Mouse (Mus musculus): ENCODE measurements around the gene Chrm3. TPM values are rescaled to one million over a fixed set of nuclear protein-coding genes. Genes with fewer than 3 reads are reported as not detected.
"Not testable (repeated sequence)": the region's sequence is repeated elsewhere in the genome, so short reads cannot be mapped to it uniquely, and the experiment has no call there.

Gene Chrm3
- total RNA-seq, 2 experiments from 2014 or later, result under 0.01 TPM; not detected in 1

DNA sequence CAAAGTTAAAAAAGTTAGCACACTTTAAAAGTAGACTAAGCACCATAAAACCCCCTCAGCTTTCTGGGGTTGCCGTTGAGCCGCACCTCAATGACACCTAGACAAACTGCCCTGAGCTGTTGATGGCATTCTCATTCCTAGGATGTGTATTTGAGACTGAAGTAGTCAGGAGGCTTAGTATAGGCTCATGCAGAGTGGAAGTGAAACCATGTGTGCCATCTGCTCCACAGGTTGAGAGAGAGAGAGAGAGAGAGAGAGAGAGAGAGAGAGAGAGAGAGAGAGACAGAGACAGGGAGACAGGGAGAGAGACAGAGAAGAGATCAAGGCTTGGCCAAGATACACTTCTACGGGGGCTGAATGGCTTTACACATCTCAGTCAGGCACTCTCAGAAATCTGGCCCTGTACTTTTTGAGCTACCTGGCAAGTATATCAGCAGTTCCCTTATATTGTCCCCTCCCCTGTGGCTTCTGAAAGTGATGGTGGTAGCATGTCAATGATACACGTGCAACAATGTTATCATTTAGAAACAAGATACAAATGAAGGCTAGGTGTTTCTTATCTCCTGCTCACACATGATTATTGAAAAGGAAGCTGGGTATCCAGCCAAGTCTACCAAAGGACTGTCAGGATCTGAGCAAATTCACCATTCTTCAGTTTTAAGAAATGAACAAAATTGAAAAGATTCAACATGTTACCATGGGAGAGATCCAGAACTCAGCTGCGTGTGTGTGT lies 459.8 kb downstream of the Chrm3 start:
- peak; percentile 53 for ATAC-seq (replicated peaks; ENCODE audit: poor library complexity)

DNA sequence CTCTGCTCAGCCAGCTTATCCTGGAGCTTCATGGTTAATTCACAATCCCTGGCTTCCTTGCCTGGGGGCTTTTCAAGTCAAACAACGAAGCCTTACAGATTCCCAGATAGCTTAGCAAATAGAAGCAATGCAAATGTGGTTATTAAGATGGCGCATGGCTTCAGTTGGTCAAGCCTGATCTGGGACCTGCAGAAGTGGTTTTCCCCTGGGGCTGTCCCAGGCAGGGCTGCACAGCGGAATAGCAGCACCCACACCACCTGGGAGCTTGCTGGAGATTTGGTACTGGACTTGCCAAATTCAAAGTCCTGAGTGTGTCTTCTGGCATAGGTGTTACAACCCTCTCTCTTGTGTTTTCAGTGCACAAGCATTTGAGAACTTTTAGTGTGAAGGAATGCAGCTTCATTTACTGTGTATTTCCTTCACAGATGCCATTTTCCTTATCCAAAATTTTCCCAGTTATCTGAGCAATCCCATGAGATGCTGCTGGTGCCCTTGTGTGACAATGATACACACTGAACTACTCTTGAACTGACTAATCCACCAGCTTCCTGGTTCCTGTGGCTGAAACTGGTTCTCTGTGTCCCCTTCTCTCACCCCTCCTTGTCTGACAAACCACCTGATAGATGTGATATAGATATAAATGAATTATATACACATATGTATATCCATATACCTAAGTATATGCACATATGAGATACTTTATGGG lies 461.8 kb downstream of the Chrm3 start:
- no peak for ATAC-seq (replicated peaks; ENCODE audit: poor library complexity)

DNA sequence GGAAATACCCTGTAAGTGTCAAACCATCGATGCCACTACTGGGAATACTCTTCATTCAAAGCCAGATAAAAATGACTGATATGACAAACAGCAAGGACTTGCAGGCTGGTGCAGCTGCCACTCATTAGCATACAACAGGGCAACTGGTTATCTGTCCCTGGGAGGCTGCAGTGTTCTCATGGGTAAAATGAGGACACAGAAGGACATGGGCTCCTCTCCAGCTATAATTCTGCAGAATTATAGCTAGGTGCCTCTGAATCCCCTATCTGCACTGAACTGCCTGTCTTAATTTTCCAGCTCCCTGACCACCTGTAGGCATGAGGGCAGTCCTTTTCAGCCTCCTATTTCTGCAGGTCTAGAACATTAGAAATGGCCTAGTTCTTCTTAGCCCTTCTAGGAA lies 463.4 kb downstream of the Chrm3 start:
- ATAC-seq (replicated peaks; ENCODE audit: poor library complexity), result peak; percentile 47

GRCm38 (mm10) chr13:9895045-9895625 lies 465.5 kb downstream of the Chrm3 start:
- peak; percentile 90 for ATAC-seq (replicated peaks; ENCODE audit: poor library complexity)

- no peak for ATAC-seq (replicated peaks; ENCODE audit: poor library complexity)
These were observed 469.6 kb downstream of the Chrm3 start for GRCm38 (mm10) chr13:9891088-9891487.

DNA sequence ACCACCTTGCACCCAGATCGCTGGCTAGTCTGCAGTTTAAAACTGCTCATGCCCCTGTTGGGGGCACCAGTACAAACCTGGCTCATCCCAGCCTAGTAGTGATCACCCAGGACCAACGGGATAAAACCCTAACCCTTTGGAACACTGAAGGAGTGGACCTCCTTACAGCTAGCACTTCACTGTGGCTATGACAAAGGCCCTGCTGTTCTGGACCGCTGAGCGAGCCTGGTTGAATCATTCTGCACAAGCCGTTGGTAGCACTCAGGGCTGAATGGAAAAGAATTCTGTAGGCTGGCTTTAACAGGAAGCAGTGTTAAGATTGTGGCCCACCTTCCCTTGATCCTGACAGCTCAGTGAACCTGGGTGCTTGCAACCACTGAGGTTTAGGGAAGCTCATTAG lies 470.2 kb downstream of the Chrm3 start:
- ATAC-seq (replicated peaks; ENCODE audit: poor library complexity), result no peak

DNA sequence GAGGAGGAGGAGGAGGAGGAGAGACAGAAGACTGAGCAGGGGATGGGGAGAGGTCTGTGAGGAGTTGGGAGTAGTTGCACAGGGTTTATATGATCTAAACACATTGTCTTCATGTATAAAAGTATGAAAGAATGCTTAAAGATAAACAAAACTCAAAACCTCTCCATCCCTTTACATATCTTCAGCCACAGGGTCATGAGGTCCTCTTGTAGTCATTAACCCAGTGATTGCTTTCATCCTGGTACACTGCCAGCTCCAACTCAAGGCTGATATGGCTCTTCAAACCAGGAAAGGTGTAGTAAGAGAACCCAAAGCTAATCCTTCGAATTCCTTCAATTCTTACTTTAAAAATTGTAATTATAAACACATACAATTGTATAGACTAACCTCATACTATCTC lies 470.7 kb downstream of the Chrm3 start:
- ATAC-seq (replicated peaks; ENCODE audit: poor library complexity), result no peak

GRCm38 (mm10) chr13:9888284-9888683 lies 472.4 kb downstream of the Chrm3 start:
- no peak for ATAC-seq (replicated peaks; ENCODE audit: poor library complexity)

DNA sequence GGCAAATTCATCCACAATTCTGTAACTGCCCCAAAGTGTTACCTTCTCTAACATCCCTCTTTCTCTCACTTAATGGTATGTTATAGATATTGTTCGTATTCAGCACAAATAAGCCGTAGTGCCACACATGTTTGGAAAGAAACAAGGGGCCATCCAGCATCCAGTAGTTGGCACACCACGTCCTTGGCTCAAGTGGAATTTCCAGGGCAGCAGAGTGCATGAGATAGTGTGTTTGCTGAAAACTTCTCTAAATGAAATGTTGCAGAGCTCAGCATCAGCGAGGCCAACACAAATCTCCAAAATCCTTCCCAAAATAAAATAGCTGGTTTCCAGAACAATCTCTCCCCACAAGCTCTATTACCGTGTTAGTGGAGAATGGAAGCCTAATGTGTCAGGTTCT lies 473.4 kb downstream of the Chrm3 start:
- no peak for ATAC-seq (replicated peaks; ENCODE audit: poor library complexity)

DNA sequence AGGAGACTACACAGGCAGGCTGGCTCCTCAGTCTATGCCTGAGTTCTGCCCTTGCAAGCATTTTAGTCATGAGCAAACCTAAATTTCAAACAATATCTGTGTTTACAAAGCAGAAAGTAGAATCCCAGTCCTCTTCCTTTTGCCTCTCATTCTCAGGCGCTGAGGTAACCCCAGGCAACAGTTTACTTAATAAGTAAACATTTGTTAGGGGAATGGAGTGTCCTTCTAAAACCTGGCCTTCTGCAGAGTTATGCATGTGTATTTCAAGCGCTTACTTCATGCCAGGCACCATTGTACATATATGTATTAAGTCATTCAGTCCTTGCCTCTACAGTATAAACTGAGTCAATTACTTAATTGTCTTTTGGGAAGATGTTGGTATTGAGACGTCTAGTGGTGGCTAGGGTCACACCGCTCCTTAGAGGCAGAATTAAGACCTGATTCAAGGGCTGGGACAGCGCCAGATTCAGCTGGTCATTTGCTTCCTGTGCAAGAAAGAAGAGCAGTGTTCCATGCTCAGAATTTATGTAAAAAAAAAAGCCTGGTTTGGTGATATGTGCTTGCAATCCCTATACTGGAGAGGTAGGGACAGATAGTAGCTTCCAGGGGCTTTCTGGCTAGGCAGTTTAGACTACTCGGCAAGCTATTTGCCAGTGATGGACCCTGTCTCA lies 474.0 kb downstream of the Chrm3 start:
- ATAC-seq (replicated peaks; ENCODE audit: poor library complexity), result no peak

DNA sequence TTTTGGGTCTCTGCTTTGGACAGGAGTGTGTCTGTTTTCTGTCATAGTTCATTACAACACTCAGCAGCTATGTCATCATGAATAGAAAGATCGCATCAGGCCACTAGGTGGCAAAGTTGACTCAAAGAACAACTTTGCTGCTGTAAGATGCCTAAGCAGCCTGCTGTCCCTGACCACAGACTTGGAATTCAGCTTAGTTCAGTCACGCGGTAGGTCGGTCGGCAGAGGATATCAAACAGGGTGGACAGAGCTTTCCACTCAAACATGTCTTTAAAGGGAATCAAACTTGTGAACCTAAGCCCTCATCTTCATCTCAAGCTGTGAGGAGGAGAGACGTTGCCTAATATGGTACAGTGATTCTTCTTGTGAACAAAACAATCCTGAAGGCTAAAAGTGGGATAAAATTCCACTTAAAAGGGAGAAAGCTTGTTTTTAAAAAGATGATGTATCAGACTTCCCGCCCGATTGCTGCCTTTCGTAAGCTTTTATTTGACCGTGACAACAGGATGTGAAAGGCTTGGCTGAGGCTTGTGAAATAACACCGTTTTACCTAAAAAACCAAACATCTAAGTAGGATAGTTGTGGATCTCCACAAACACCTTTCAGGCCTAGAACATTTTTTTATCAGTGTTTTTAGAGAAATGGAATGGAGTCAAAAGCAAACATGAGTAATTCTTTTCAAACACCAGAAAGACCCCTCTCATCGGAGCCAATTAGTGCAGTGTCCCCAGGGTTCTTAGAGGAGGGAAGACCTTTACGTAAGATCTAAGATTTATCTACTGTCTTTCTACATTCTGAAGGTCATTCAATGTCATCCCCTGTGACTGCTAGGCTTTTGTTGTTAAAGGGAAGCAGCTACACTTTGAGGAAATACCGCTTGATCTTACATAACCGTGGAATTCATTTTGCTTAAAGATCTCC lies 478.0 kb downstream of the Chrm3 start:
- ATAC-seq (replicated peaks; ENCODE audit: poor library complexity), result peak; percentile 87

- ATAC-seq (replicated peaks; ENCODE audit: poor library complexity), result no peak
These were observed 478.7 kb downstream of the Chrm3 start for GRCm38 (mm10) chr13:9881930-9882329.

- no peak for ATAC-seq (replicated peaks; ENCODE audit: poor library complexity)
These were observed 480.2 kb downstream of the Chrm3 start for GRCm38 (mm10) chr13:9880401-9880800.

DNA sequence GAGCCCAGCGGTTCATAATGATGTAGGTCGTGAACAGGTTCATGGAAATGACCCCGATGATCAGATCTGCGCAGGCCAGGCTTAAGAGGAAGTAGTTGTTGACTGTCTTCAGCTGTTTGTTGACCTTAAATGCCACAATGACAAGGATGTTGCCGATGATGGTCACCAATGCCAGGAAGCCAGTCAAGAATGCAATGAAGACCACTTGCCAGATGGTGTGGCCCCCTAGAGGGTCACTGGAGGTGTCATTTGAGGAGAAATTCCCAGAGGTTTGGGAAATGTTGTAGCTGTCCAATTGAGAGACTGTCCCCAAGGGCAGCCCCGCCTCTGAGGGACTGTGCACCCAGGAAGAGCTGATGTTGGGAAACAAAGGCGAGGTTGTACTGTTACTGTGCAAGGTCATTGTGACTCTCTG lies 482.0 kb downstream of the Chrm3 start:
- peak; percentile 51 for ATAC-seq (replicated peaks; ENCODE audit: poor library complexity)

GRCm38 (mm10) chr13:9873377-9873776 lies 487.3 kb downstream of the Chrm3 start:
- ATAC-seq (replicated peaks; ENCODE audit: poor library complexity), result peak; percentile 96

DNA sequence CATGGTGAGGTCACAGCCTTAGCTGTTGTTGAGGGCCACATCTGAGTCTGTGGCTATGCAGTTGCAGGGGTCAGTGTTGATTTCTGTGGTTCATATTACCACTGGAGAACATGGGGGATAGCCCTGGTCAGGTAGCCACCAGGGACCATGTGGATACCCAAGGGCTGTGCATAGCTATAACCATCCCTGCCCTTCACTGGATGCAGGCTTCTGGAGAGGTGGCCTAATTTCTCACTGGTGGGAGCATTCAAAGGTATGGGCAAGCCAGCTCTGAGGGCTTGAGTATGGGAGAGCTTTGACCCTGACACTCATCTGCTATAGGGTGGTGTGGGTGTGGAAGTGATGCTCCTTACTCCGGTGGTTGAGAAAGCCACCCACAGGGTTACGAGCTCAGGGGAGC lies 494.5 kb downstream of the Chrm3 start:
- no peak for ATAC-seq (replicated peaks; ENCODE audit: poor library complexity)

- no peak for ATAC-seq (replicated peaks; ENCODE audit: poor library complexity)
These were observed 513.1 kb downstream of the Chrm3 start for GRCm38 (mm10) chr13:9847515-9847914.

- peak; percentile 100 for ATAC-seq (replicated peaks; ENCODE audit: poor library complexity)
These were observed 513.9 kb downstream of the Chrm3 start for GRCm38 (mm10) chr13:9846543-9847434.

DNA sequence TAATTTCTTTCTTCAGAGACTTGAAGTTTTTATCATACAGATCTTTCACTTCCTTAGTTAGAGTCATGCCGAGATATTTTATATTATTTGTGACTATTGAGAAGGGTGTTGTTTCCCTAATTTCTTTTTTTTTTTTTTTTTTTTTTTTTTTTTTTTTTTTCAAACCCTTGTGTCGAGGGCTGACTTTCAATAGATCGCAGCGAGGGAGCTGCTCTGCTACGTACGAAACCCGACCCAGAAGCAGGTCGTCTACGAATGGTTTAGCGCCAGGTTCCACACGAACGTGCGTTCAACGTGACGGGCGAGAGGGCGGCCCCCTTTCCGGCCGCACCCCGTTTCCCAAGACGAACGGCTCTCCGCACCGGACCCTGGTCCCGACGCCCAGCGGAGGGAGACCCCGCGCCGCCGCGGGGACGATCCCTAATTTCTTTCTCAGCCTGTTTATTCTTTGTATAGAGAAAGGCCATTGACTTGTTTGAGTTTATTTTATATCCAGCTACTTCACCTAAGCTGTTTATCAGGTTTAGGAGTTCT lies 526.4 kb downstream of the Chrm3 start:
- not testable (repeated sequence) for ATAC-seq (replicated peaks; ENCODE audit: poor library complexity)

Measured in megakaryocyte progenitor cell, adult 5-6 weeks (primary cell).